8 mouse cellular contexts compared by ENCODE assay signal in genomic region chr2:84650464-84651195, GRCm38 (mm10). TPM values are rescaled to one million over a fixed set of nuclear protein-coding genes. Genes with fewer than 3 reads are reported as not detected.
DNase-seq lines count a peak whose midpoint lies in the region; ATAC-seq and TF ChIP-seq lines count a peak whose summit lies in the region.

TSS of gene Ctnnd1 (minus strand) at chr2:84650765.

- peaks cover 19% of the 10 kb centered on the region for H3K4me1 ChIP-seq in bone marrow macrophage, adult 2 months (ENCODE audit: control insufficient read depth, insufficient read depth, low read length)
- no peaks in the 10 kb centered on the region for H3K4me1 ChIP-seq in embryonic facial prominence, embryonic 15.5 days
- H3K4me1 ChIP-seq in heart, adult 2 months (ENCODE audit: control insufficient read depth, insufficient read depth, low read length): peaks cover 7% of the 10 kb centered on the region
- H3K4me1 ChIP-seq in limb, embryonic 12.5 days (replicated peaks): peaks cover 13% of the 10 kb centered on the region
- H3K4me1 ChIP-seq in midbrain, embryonic 14.5 days (ENCODE audit: control insufficient read depth, insufficient read depth, low read length): peaks cover 14% of the 10 kb centered on the region
- no peaks in the 10 kb centered on the region for H3K4me1 ChIP-seq in stomach, postnatal 0 days (replicated peaks; ENCODE audit: control insufficient read depth, insufficient read depth)

- peak; percentile 74; the same call in 1 of the 2 replicates for TF ChIP-seq EP300 in heart, adult 2 months (IDR thresholded peaks at IDR 0.05; ENCODE audit: insufficient read depth, low read depth, low read length)
- no peak for TF ChIP-seq EP300 in stomach, postnatal 0 days (optimal IDR thresholded peaks at IDR 0.05)

- no peaks in the 10 kb centered on the region for H3K36me3 ChIP-seq in embryonic facial prominence, embryonic 15.5 days
- peaks cover 24% of the 10 kb centered on the region for H3K36me3 ChIP-seq in heart, adult 2 months (ENCODE audit: control insufficient read depth, insufficient read depth, low read length)
- no peaks in the 10 kb centered on the region for H3K36me3 ChIP-seq in limb, embryonic 12.5 days
- H3K36me3 ChIP-seq in midbrain, embryonic 14.5 days (ENCODE audit: control insufficient read depth, insufficient read depth, low read length): no peaks in the 10 kb centered on the region
- H3K36me3 ChIP-seq in stomach, postnatal 0 days (ENCODE audit: control insufficient read depth, insufficient read depth, low read length): no peaks in the 10 kb centered on the region

- no peaks in the 10 kb centered on the region for H3K9me3 ChIP-seq in embryonic facial prominence, embryonic 15.5 days (replicated peaks)
- no peaks in the 10 kb centered on the region for H3K9me3 ChIP-seq in limb, embryonic 12.5 days
- H3K9me3 ChIP-seq in midbrain, embryonic 14.5 days (ENCODE audit: control insufficient read depth, low read length): no peaks in the 10 kb centered on the region
- H3K9me3 ChIP-seq in stomach, postnatal 0 days (ENCODE audit: control insufficient read depth, low read length): no peaks in the 10 kb centered on the region

- H3K4me2 ChIP-seq in embryonic facial prominence, embryonic 15.5 days (replicated peaks): peak within 1 kb of the TSS; percentile 57
- H3K4me2 ChIP-seq in limb, embryonic 12.5 days: peak within 1 kb of the TSS; percentile 71
- peak within 1 kb of the TSS; percentile 78 for H3K4me2 ChIP-seq in midbrain, embryonic 14.5 days (ENCODE audit: low read length)
- peak within 1 kb of the TSS; percentile 49 for H3K4me2 ChIP-seq in stomach, postnatal 0 days (replicated peaks; ENCODE audit: low read depth)

- TF ChIP-seq POLR2A in bone marrow macrophage, adult 2 months (IDR thresholded peaks at IDR 0.05; ENCODE audit: borderline replicate concordance, low read depth, low read length): peak; percentile 47; the same call in 1 of the 2 replicates
- peak; percentile 98 for TF ChIP-seq POLR2A in heart, adult 2 months (IDR thresholded peaks at IDR 0.05; ENCODE audit: insufficient read depth, low read depth, low read length)

- H3K9ac ChIP-seq in embryonic facial prominence, embryonic 15.5 days: peak within 1 kb of the TSS; percentile 83
- H3K9ac ChIP-seq in heart, adult 2 months (ENCODE audit: low read depth, low read length): peak within 1 kb of the TSS; percentile 98
- peak within 1 kb of the TSS; percentile 83 for H3K9ac ChIP-seq in limb, embryonic 12.5 days (replicated peaks)
- peak within 1 kb of the TSS; percentile 78 for H3K9ac ChIP-seq in midbrain, embryonic 14.5 days (replicated peaks; ENCODE audit: low read length)
- peak within 1 kb of the TSS; percentile 86 for H3K9ac ChIP-seq in stomach, postnatal 0 days (ENCODE audit: low read length)

- under 1% methylated on average over 15 of the region's 15 CpGs for WGBS in embryonic facial prominence, embryonic 15.5 days
- WGBS in heart, adult 2 months: under 1% methylated on average over 15 of the region's 15 CpGs
- WGBS in limb, embryonic 12.5 days: under 1% methylated on average over 15 of the region's 15 CpGs
- WGBS in midbrain, embryonic 14.5 days: under 1% methylated on average over 15 of the region's 15 CpGs
- under 1% methylated on average over 15 of the region's 15 CpGs for WGBS in stomach, postnatal 0 days

- peak within 1 kb of the TSS; percentile 98 for H3K27ac ChIP-seq in bone marrow macrophage, adult 2 months (ENCODE audit: insufficient read depth, low read depth, low read length)
- H3K27ac ChIP-seq in embryonic facial prominence, embryonic 15.5 days (replicated peaks): peak within 1 kb of the TSS; percentile 99
- peak within 1 kb of the TSS; percentile 85 for H3K27ac ChIP-seq in heart, adult 2 months
- H3K27ac ChIP-seq in limb, embryonic 12.5 days: peak within 1 kb of the TSS; percentile 97
- peak within 1 kb of the TSS; percentile 91 for H3K27ac ChIP-seq in midbrain, embryonic 14.5 days (replicated peaks; ENCODE audit: low read depth, low read length)
- peak within 1 kb of the TSS; percentile 98 for H3K27ac ChIP-seq in stomach, postnatal 0 days (replicated peaks)

- H3K4me3 ChIP-seq in bone marrow macrophage, adult 2 months (ENCODE audit: insufficient read depth, low read length): peak within 1 kb of the TSS; percentile 99
- H3K4me3 ChIP-seq in embryonic facial prominence, embryonic 15.5 days (replicated peaks): peak within 1 kb of the TSS; percentile 70
- peak within 1 kb of the TSS; percentile 63 for H3K4me3 ChIP-seq in heart, adult 2 months
- peak within 1 kb of the TSS; percentile 70 for H3K4me3 ChIP-seq in limb, embryonic 12.5 days (replicated peaks)
- peak within 1 kb of the TSS; percentile 68 for H3K4me3 ChIP-seq in midbrain, embryonic 14.5 days (replicated peaks; ENCODE audit: low read depth, low read length)
- H3K4me3 ChIP-seq in stomach, postnatal 0 days (ENCODE audit: low read depth, low read length): peak within 1 kb of the TSS; percentile 71

- DNase-seq in 416B (ENCODE audit: low read depth): peak; percentile 94
- peak; percentile 83 to 89 for DNase-seq in heart, adult 2 months
- peak; percentile 89 to 93 for DNase-seq in kidney, adult 8-10 months
- DNase-seq in midbrain, embryonic 14.5 days: peak; percentile 93
- peak; percentile 86 for DNase-seq in stomach, postnatal 0 days (ENCODE audit: low spot score)

- peaks cover 8% of the 10 kb centered on the region; the same call in 1 of the 2 replicates for H3K79me2 ChIP-seq in heart, adult 2 months (replicated peaks; ENCODE audit: control insufficient read depth, insufficient read depth, low read length)

- H3K27me3 ChIP-seq in embryonic facial prominence, embryonic 15.5 days: no peaks in the 10 kb centered on the region
- no peaks in the 10 kb centered on the region for H3K27me3 ChIP-seq in heart, adult 2 months (ENCODE audit: control insufficient read depth, insufficient read depth, low read length)
- no peaks in the 10 kb centered on the region for H3K27me3 ChIP-seq in limb, embryonic 12.5 days
- no peaks in the 10 kb centered on the region for H3K27me3 ChIP-seq in midbrain, embryonic 14.5 days (ENCODE audit: control insufficient read depth, insufficient read depth, low read length)
- no peaks in the 10 kb centered on the region for H3K27me3 ChIP-seq in stomach, postnatal 0 days (ENCODE audit: control insufficient read depth, insufficient read depth, low read length)

- intact Hi-C loops in heart, adult 2 months (cut with DNase I): loop anchor here (2.0 kb wide), 1 partner anchor 18 kb away; no protein-coding TSS in a partner anchor

- TF ChIP-seq CTCF in bone marrow macrophage, adult 2 months (IDR thresholded peaks at IDR 0.05; ENCODE audit: low read depth, low read length): no peak
- no peak for TF ChIP-seq CTCF in heart, adult 2 months (IDR thresholded peaks at IDR 0.05)
- TF ChIP-seq CTCF in stomach, postnatal 0 days (IDR thresholded peaks at IDR 0.05; ENCODE audit: low read depth): no peak

- ATAC-seq in embryonic facial prominence, embryonic 15.5 days (ENCODE audit: insufficient number of reproducible peaks, low FRiP score, low TSS enrichment, low read depth): peak; percentile 98
- peak; percentile 95 for ATAC-seq in limb, embryonic 12.5 days (ENCODE audit: insufficient number of reproducible peaks, insufficient read depth, low FRiP score, low TSS enrichment, low read depth)
- ATAC-seq in midbrain, embryonic 14.5 days (ENCODE audit: low FRiP score, low TSS enrichment): peak; percentile 97
- peak; percentile 99 for ATAC-seq in stomach, postnatal 0 days (ENCODE audit: low FRiP score, low TSS enrichment)

RNA-seq across cellular contexts. Expression of gene Ctnnd1, which starts in this region (rescaled TPM):
- polyA plus RNA-seq in bone marrow macrophage, adult 2 months (2012; ENCODE audit: insufficient read depth, insufficient read length, missing spikeins): 99.2 and 110 TPM in 2 replicates
- polyA plus RNA-seq in embryonic facial prominence, embryonic 15.5 days (2015; fragmentation: Nextera tagmentation; extraction: Ambion mirVana): 49.9 and 52.7 TPM in 2 replicates
- total RNA-seq in heart, adult 2 months (2021): 10 to 100 TPM; 53.4 to 61.4 TPM
- polyA plus RNA-seq in heart, adult 2 months (2012; rRNA removed): 26.5 and 54.5 TPM in 2 replicates
- polyA plus RNA-seq in limb, embryonic 12.5 days (2016; fragmentation: Nextera tagmentation; extraction: Ambion mirVana): 42.0 and 49.6 TPM in 2 replicates
- polyA plus RNA-seq in midbrain, embryonic 14.5 days (2014; fragmentation: Nextera tagmentation; extraction: Ambion mirVana): 21.9 and 33.8 TPM in 2 replicates
- polyA plus RNA-seq in stomach, postnatal 0 days (2015; fragmentation: Nextera tagmentation; extraction: Ambion mirVana): 34.5 and 38.8 TPM in 2 replicates

Comparison
In these comparisons a context has a peak if more than half of its experiments do, and no peak if none do; other contexts are left out.
1. Peak in every context shown above with its lines: DNase-seq, ATAC-seq, H3K4me3 ChIP-seq and H3K27ac ChIP-seq.